Mouse (Mus musculus): ENCODE measurements around the gene Pom121l2. TPM values are rescaled to one million over a fixed set of nuclear protein-coding genes. Genes with fewer than 3 reads are reported as not detected.
"Not testable (repeated sequence)": the region's sequence is repeated elsewhere in the genome, so short reads cannot be mapped to it uniquely, and the experiment has no call there.

Pom121l2 gene
- polyA plus RNA-seq, 1 experiment from 2014 or later = not detected

DNA sequence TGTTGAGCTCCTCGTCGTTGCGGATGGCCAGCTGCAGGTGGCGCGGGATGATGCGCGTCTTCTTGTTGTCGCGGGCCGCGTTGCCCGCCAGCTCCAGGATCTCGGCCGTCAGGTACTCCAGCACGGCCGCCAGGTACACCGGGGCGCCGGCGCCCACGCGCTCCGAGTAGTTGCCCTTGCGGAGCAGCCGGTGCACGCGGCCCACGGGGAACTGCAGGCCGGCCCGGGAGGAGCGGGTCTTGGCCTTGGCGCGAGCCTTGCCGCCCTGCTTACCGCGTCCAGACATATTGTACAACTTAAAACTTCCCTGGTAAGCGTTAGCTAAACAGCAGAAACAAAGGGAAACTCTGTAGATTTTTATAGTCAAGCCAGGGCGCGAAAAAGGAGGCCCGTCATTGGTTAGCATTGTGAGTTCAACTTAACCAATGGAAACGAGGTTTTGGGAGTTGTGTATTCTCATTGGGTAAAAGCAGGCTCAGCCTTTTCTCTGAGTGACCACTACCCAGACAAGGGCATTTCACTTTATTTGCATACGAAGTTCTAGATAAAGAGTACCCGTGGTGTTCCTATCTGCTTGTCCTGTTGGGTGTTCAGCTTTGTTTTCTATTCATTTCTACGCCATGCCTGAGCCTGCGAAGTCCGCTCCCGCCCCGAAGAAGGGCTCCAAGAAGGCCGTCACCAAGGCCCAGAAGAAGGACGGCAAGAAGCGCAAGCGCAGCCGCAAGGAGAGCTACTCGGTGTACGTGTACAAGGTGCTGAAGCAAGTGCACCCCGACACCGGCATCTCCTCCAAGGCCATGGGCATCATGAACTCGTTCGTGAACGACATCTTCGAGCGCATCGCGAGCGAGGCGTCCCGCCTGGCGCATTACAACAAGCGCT lies 54.5 kb downstream of the Pom121l2 start, which contains the start of the genes Hist1h2ah and Hist1h2bk:
Gene Hist1h2ah, minus strand, starts transcription at position 302 of the 882 bp plus-strand sequence.
Gene Hist1h2bk, plus strand, starts transcription at position 604 of the 882 bp plus-strand sequence.
- under 1% methylated on average over 22 of the region's 69 CpGs for WGBS
- not testable (repeated sequence) for H3K9me3 ChIP-seq (ENCODE audit: control insufficient read depth, low read length); H3K27me3 ChIP-seq (ENCODE audit: control insufficient read depth, insufficient read depth, low read length); H3K36me3 ChIP-seq (ENCODE audit: control insufficient read depth, insufficient read depth, low read length)
- H3K27ac ChIP-seq (ENCODE audit: low read depth, low read length) = peak within 1 kb of the TSS; percentile 55; the same call in 1 of the 2 replicates
- 0 out of 2 replicates have a peak within 1 kb of the TSS, but pooled peaks have one; percentile 25 for H3K9ac ChIP-seq (replicated peaks; ENCODE audit: low read depth, low read length)
- H3K4me2 ChIP-seq (ENCODE audit: low read depth, low read length) = peak within 1 kb of the TSS; percentile 68
- H3K4me1 ChIP-seq (ENCODE audit: control insufficient read depth, insufficient read depth, low read length) = peaks cover 13% of the 10 kb centered on the region
- peak; percentile 99 for ATAC-seq (ENCODE audit: low read depth)
- H3K4me3 ChIP-seq (ENCODE audit: low read depth, low read length) = peak within 1 kb of the TSS; percentile 33

DNA sequence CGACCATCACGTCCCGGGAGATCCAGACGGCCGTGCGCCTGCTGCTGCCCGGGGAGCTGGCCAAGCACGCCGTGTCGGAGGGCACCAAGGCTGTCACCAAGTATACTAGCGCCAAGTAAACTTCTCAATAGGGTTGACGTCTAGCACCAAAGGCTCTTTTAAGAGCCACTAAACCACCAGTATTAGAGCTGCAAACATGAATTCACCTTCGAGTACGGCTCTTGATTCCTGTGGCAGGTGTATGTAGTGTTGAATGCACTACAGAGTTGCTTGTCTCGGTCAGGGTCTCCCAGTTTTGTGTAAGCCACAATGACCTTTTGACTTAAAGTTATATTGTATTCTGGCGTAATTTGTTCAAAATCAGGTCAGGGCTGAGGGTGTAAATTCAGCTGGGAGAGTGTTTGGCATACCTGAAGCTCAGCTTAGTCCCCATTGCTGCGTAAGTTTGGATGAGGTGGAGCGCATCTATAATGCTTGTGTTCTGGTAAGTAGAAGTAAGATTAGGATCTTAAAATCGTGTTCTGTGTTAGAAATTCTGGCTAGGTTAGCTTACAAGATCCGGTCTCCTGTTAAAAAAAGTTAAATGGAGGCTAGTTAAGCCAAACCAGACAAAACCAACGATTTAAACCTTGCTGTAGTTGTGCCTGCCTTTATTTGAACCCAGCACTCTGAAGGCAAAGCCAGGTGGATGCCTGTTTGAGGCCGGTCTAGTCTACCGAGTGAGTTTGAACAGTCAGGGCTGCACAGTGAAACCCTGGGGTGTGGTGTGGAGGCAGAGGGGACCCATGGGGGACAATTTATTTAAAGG lies 55.4 kb downstream of the Pom121l2 start:
- Histone ChIP-seq H3K4me1 (ENCODE audit: control insufficient read depth, insufficient read depth, low read length) (peaks cover 16% of the 10 kb centered on the region), H3K4me3 (ENCODE audit: low read depth, low read length) (peak overlapping the region; percentile 33), H3K4me2 (ENCODE audit: low read depth, low read length) (peak overlapping the region; percentile 68), H3K27me3 (ENCODE audit: control insufficient read depth, insufficient read depth, low read length) (no peaks in the 10 kb centered on the region), H3K27ac (ENCODE audit: low read depth, low read length) (peak overlapping the region; percentile 55; the same call in 1 of the 2 replicates), H3K36me3 (ENCODE audit: control insufficient read depth, insufficient read depth, low read length) (no peaks in the 10 kb centered on the region), H3K9me3 (ENCODE audit: control insufficient read depth, low read length) (no peaks in the 10 kb centered on the region), H3K9ac (replicated peaks; ENCODE audit: low read depth, low read length) (no peak overlapping the region)
- WGBS = 4% methylated on average over 17 of the region's 23 CpGs
- ATAC-seq (ENCODE audit: low read depth) = peak; percentile 26

DNA sequence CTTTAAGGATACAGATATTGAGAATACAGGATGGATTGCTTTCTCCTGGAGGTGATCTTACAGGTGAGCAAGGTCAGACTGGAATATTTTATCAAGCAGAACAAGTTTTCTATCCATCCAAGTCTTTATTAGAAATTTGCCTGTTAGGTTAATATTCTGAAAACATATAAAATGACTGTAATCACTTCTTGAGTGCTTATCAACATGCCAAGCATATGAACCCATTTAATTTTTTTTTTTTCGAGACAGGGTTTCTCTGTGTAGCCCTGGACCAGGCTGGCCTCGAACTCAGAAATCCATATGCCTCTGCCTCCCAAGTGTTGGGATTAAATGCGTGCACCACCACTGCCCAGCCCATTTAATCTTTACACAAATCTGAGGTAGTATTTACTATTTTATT lies 56.0 kb downstream of the Pom121l2 start:
- Histone ChIP-seq H3K9me3 (ENCODE audit: control insufficient read depth, low read length) (no peaks in the 10 kb centered on the region), H3K4me1 (ENCODE audit: control insufficient read depth, insufficient read depth, low read length) (peaks cover 17% of the 10 kb centered on the region), H3K4me3 (ENCODE audit: low read depth, low read length) (no peak overlapping the region), H3K9ac (replicated peaks; ENCODE audit: low read depth, low read length) (no peak overlapping the region), H3K27me3 (ENCODE audit: control insufficient read depth, insufficient read depth, low read length) (no peaks in the 10 kb centered on the region), H3K4me2 (ENCODE audit: low read depth, low read length) (peak overlapping the region; percentile 68; the same call in 1 of the 2 replicates), H3K27ac (ENCODE audit: low read depth, low read length) (no peak overlapping the region), H3K36me3 (ENCODE audit: control insufficient read depth, insufficient read depth, low read length) (no peaks in the 10 kb centered on the region)
- 67% methylated on average over 3 of the region's 3 CpGs for WGBS
- no peak for ATAC-seq (ENCODE audit: low read depth)

DNA sequence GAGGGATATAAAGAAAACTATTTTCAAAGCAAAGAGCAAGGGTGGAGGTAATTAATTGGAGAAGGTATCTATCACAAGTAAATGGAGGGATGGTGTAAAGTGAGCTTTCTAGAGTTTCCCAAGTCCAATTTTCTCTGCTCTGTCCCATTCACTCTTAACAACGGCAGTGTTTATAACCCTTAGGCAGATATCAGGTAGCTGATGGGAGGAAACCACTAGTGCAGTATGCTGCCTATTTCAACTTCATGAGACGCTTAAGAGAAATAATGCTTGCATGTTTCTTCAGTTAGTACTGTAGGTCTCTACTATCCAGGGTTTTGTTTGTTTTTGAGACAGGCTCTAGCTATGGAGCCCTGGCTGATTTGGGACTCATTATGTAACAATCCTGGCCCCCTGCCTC lies 56.4 kb downstream of the Pom121l2 start:
- Histone ChIP-seq H3K9ac (replicated peaks; ENCODE audit: low read depth, low read length) (no peak overlapping the region), H3K27ac (ENCODE audit: low read depth, low read length) (no peak overlapping the region), H3K36me3 (ENCODE audit: control insufficient read depth, insufficient read depth, low read length) (no peaks in the 10 kb centered on the region), H3K9me3 (ENCODE audit: control insufficient read depth, low read length) (no peaks in the 10 kb centered on the region), H3K27me3 (ENCODE audit: control insufficient read depth, insufficient read depth, low read length) (no peaks in the 10 kb centered on the region), H3K4me3 (ENCODE audit: low read depth, low read length) (no peak overlapping the region), H3K4me1 (ENCODE audit: control insufficient read depth, insufficient read depth, low read length) (peaks cover 21% of the 10 kb centered on the region), H3K4me2 (ENCODE audit: low read depth, low read length) (no peak overlapping the region)
- no peak for ATAC-seq (ENCODE audit: low read depth)
- WGBS = 71% methylated on average over 2 of the region's 2 CpGs

Small RNA genes within 50 kb of the gene (microRNA-seq; reads per million reads assigned to microRNA genes)
- not detected for gene Gm44390

Other genes starting within 250 kb of the Pom121l2 start
- gene Hist1h4j, start 246.1 kb upstream of the Pom121l2 start, polyA plus RNA-seq (2014; fragmentation: Nextera tagmentation; extraction: Ambion mirVana) = 0.37 and 0.75 TPM in 2 replicates
- 1.2 TPM in 1 of 2 replicates, not detected in the other for gene Hist1h4k, start 230.7 kb upstream of the Pom121l2 start, polyA plus RNA-seq (2014; fragmentation: Nextera tagmentation; extraction: Ambion mirVana)
- 1.4 and 2.9 TPM in 2 replicates for gene Hist1h2ak, start 227.4 kb upstream of the Pom121l2 start, polyA plus RNA-seq (2014; fragmentation: Nextera tagmentation; extraction: Ambion mirVana)
- gene Hist1h2bn, start 227.1 kb upstream of the Pom121l2 start, polyA plus RNA-seq (2014; fragmentation: Nextera tagmentation; extraction: Ambion mirVana) = 1.0 TPM in 1 of 2 replicates, not detected in the other
- 0.68 and 1.3 TPM in 2 replicates for gene Hist1h1b, start 200.6 kb upstream of the Pom121l2 start, polyA plus RNA-seq (2014; fragmentation: Nextera tagmentation; extraction: Ambion mirVana)
- gene Hist1h3i, start 197.8 kb upstream of the Pom121l2 start, polyA plus RNA-seq (2014; fragmentation: Nextera tagmentation; extraction: Ambion mirVana) = 21.5 and 30.1 TPM in 2 replicates
- gene Hist1h2an, start 194.0 kb upstream of the Pom121l2 start, polyA plus RNA-seq (2014; fragmentation: Nextera tagmentation; extraction: Ambion mirVana) = not detected in 2 replicates
- gene Hist1h2bp, start 193.7 kb upstream of the Pom121l2 start, polyA plus RNA-seq (2014; fragmentation: Nextera tagmentation; extraction: Ambion mirVana) = 0.54 TPM in 1 of 2 replicates, not detected in the other
- gene Hist1h2bq, start 171.0 kb upstream of the Pom121l2 start, polyA plus RNA-seq (2014; fragmentation: Nextera tagmentation; extraction: Ambion mirVana) = 2.4 and 4.5 TPM in 2 replicates
- gene Hist1h2ao, start 170.7 kb upstream of the Pom121l2 start, polyA plus RNA-seq (2014; fragmentation: Nextera tagmentation; extraction: Ambion mirVana) = not detected in 2 replicates
- gene Hist1h4m, start 169.4 kb upstream of the Pom121l2 start, polyA plus RNA-seq (2014; fragmentation: Nextera tagmentation; extraction: Ambion mirVana) = 1.5 TPM in 1 of 2 replicates, not detected in the other
- gene Hist1h4n, start 149.0 kb upstream of the Pom121l2 start, polyA plus RNA-seq (2014; fragmentation: Nextera tagmentation; extraction: Ambion mirVana) = 4.7 and 7.3 TPM in 2 replicates
- 268 and 373 TPM in 2 replicates for gene Hist1h2ap, start 147.7 kb upstream of the Pom121l2 start, polyA plus RNA-seq (2014; fragmentation: Nextera tagmentation; extraction: Ambion mirVana)
- gene Hist1h2br, start 147.5 kb upstream of the Pom121l2 start, polyA plus RNA-seq (2014; fragmentation: Nextera tagmentation; extraction: Ambion mirVana) = 2.4 and 4.8 TPM in 2 replicates
- 16.4 and 17.1 TPM in 2 replicates for gene Zfp184, start 36.1 kb upstream of the Pom121l2 start, polyA plus RNA-seq (2014; fragmentation: Nextera tagmentation; extraction: Ambion mirVana)
- not detected in 2 replicates for gene Prss16, start 28.5 kb downstream of the Pom121l2 start, polyA plus RNA-seq (2014; fragmentation: Nextera tagmentation; extraction: Ambion mirVana)
- gene Hist1h2ah, start 54.4 kb downstream of the Pom121l2 start, polyA plus RNA-seq (2014; fragmentation: Nextera tagmentation; extraction: Ambion mirVana) = not detected in 2 replicates
- gene Hist1h2bk, start 54.7 kb downstream of the Pom121l2 start, polyA plus RNA-seq (2014; fragmentation: Nextera tagmentation; extraction: Ambion mirVana) = 0.98 TPM in 1 of 2 replicates, not detected in the other
- gene Hist1h4i, start 60.2 kb downstream of the Pom121l2 start, polyA plus RNA-seq (2014; fragmentation: Nextera tagmentation; extraction: Ambion mirVana) = 5.7 and 5.8 TPM in 2 replicates
- gene Hist1h2ag, start 61.8 kb downstream of the Pom121l2 start, polyA plus RNA-seq (2014; fragmentation: Nextera tagmentation; extraction: Ambion mirVana) = 2.9 and 3.8 TPM in 2 replicates
- 1.4 and 1.9 TPM in 2 replicates for gene Hist1h2bj, start 62.0 kb downstream of the Pom121l2 start, polyA plus RNA-seq (2014; fragmentation: Nextera tagmentation; extraction: Ambion mirVana)
- gene Vmn1r188, start 103.2 kb downstream of the Pom121l2 start, polyA plus RNA-seq (2014; fragmentation: Nextera tagmentation; extraction: Ambion mirVana) = not detected in 2 replicates
- gene Vmn1r189, start 124.6 kb downstream of the Pom121l2 start, polyA plus RNA-seq (2014; fragmentation: Nextera tagmentation; extraction: Ambion mirVana) = not detected in 2 replicates
- not detected in 2 replicates for gene Vmn1r191, start 202.8 kb downstream of the Pom121l2 start, polyA plus RNA-seq (2014; fragmentation: Nextera tagmentation; extraction: Ambion mirVana)
- not detected in 2 replicates for gene Vmn1r192, start 209.9 kb downstream of the Pom121l2 start, polyA plus RNA-seq (2014; fragmentation: Nextera tagmentation; extraction: Ambion mirVana)
- gene Vmn1r193, start 242.0 kb downstream of the Pom121l2 start, polyA plus RNA-seq (2014; fragmentation: Nextera tagmentation; extraction: Ambion mirVana) = 0.15 TPM in 1 of 2 replicates, not detected in the other